Mouse (Mus musculus) neural tube, embryonic 11.5 days (tissue): ENCODE data around the gene Npcd. TPM values are rescaled to one million over a fixed set of nuclear protein-coding genes. Genes with fewer than 3 reads are reported as not detected.
A peak's percentile ranks its signal among the peaks of the same experiment; 100 is the strongest.

Source experiments
- ATAC-seq: fragments of 200-750 bp; cut with Nextera tagmentation; 2 replicates; pipeline ENCODE4 v1.8.0; 2017; ENCODE audit warnings: moderate number of reproducible peaks, mild to moderate bottlenecking, moderate TSS enrichment, moderate library complexity; ENCODE audit not compliant: insufficient read depth, low FRiP score, low TSS enrichment
- DNase-seq: peaks from one replicate; pipeline ENCODE4 v3.0.0-alpha.2; 2015; ENCODE audit warnings: low spot score
- H3K27ac ChIP-seq: fragments of 300-500 bp; sonication (generic); 2 replicates; pipeline ENCODE4 v1.5.1; 2014; ENCODE audit warnings: low read depth, mild to moderate bottlenecking, low read length
- H3K27me3 ChIP-seq: fragments of 300-500 bp; sonication (generic); 2 replicates; pipeline ENCODE4 v1.6.1; 2014; ENCODE audit warnings: mild to moderate bottlenecking, low read length, mixed read lengths; ENCODE audit not compliant: control insufficient read depth, insufficient read depth
- H3K36me3 ChIP-seq: fragments of 300-500 bp; sonication (generic); 2 replicates; pipeline ENCODE4 v1.6.1; 2014; ENCODE audit warnings: mild to moderate bottlenecking, low read length, moderate library complexity, mixed read lengths; ENCODE audit not compliant: control insufficient read depth, insufficient read depth
- H3K4me1 ChIP-seq: fragments of 300-500 bp; sonication (generic); 2 replicates; pipeline ENCODE4 v1.6.1; 2014; ENCODE audit warnings: low read length, mixed read lengths; ENCODE audit not compliant: control insufficient read depth, insufficient read depth
- H3K4me2 ChIP-seq: fragments of 300-500 bp; sonication (generic); 2 replicates; pipeline ENCODE4 v1.6.1; 2014; ENCODE audit warnings: low read depth, mild to moderate bottlenecking, moderate library complexity
- H3K4me3 ChIP-seq: fragments of 300-500 bp; sonication (generic); 2 replicates; pipeline ENCODE4 v1.5.1; 2014; ENCODE audit warnings: low read depth, low read length
- H3K9ac ChIP-seq: fragments of 300-500 bp; sonication (generic); 2 replicates; pipeline ENCODE4 v1.6.1; 2014; ENCODE audit warnings: mild to moderate bottlenecking, low read length
- H3K9me3 ChIP-seq: fragments of 300-500 bp; sonication (generic); 2 replicates; pipeline ENCODE4 v1.6.1; 2016; ENCODE audit warnings: low read length; ENCODE audit not compliant: control insufficient read depth
- WGBS: fragments of 180-500 bp; shearing (Covaris S2); extraction: QIAGEN DNeasy Blood & Tissue Kit; methylation state at CpG from one replicate; pipeline ENCODE4 v1.1.7; 2014; 5-methylcytosine and 5-hydroxymethylcytosine counted together
- polyA plus RNA-seq: library from polyadenylated mRNA; unstranded; fragments of >200 nt; fragmentation: Nextera tagmentation; extraction: Ambion mirVana; gene quantifications from 2 replicates; pipeline ENCODE4 v1.2.1, GENCODE M21; 2014

The Npcd gene
- polyA plus RNA-seq, 1 experiment from 2014 or later = not detected

GRCm38 (mm10) chr15:79792455-79792854 is 41.6 kb downstream of the Npcd start:
- H3K4me2 ChIP-seq = no peak overlapping the region
- no peak; the same call in 1 of the 2 replicates for ATAC-seq
- H3K27me3 ChIP-seq = no peaks in the 10 kb centered on the region
- H3K9ac ChIP-seq = no peak overlapping the region
- H3K36me3 ChIP-seq = no peaks in the 10 kb centered on the region
- no peaks in the 10 kb centered on the region for H3K9me3 ChIP-seq
- peaks cover 4% of the 10 kb centered on the region for H3K4me1 ChIP-seq
- peak; percentile 55 for DNase-seq
- WGBS = 18% methylated on average over 19 of the region's 19 CpGs
- no peak overlapping the region for H3K4me3 ChIP-seq
- H3K27ac ChIP-seq = no peak overlapping the region

- peak; percentile 67 for DNase-seq
- no peak for ATAC-seq
- 1% methylated on average over 12 of the region's 12 CpGs for WGBS
Measured at GRCm38 (mm10) chr15:79791502-79791901, 42.5 kb downstream of the Npcd start.

GRCm38 (mm10) chr15:79790905-79791304 is 43.1 kb downstream of the Npcd start:
- H3K27me3 ChIP-seq = no peaks in the 10 kb centered on the region
- H3K4me2 ChIP-seq = no peak overlapping the region
- no peaks in the 10 kb centered on the region for H3K9me3 ChIP-seq
- WGBS = 83% methylated on average over 6 of the region's 6 CpGs
- H3K27ac ChIP-seq = no peak overlapping the region
- no peak overlapping the region for H3K9ac ChIP-seq
- no peak overlapping the region for H3K4me3 ChIP-seq
- H3K36me3 ChIP-seq = no peaks in the 10 kb centered on the region
- ATAC-seq (no peak), DNase-seq (no peak)
- peaks cover 5% of the 10 kb centered on the region for H3K4me1 ChIP-seq

More at GRCm38 (mm10) chr15:79791502-79791901, 42.5 kb downstream of the Npcd start:
- H3K27me3 ChIP-seq = no peaks in the 10 kb centered on the region
- H3K27ac ChIP-seq = no peak overlapping the region
- no peaks in the 10 kb centered on the region for H3K9me3 ChIP-seq
- no peak overlapping the region for H3K4me3 ChIP-seq
- no peak overlapping the region for H3K9ac ChIP-seq
- H3K4me2 ChIP-seq = no peak overlapping the region
- H3K4me1 ChIP-seq = peaks cover 5% of the 10 kb centered on the region
- no peaks in the 10 kb centered on the region for H3K36me3 ChIP-seq

GRCm38 (mm10) chr15:79790111-79790510 is 43.9 kb downstream of the Npcd start:
- WGBS = 52% methylated on average over 8 of the region's 8 CpGs
- Histone ChIP-seq H3K36me3 (no peaks in the 10 kb centered on the region), H3K9ac (no peak overlapping the region), H3K27ac (no peak overlapping the region), H3K27me3 (no peaks in the 10 kb centered on the region), H3K4me1 (peaks cover 5% of the 10 kb centered on the region), H3K4me3 (no peak overlapping the region), H3K4me2 (no peak overlapping the region), H3K9me3 (no peaks in the 10 kb centered on the region)
- DNase-seq (no peak), ATAC-seq (no peak)

GRCm38 (mm10) chr15:79787815-79788214 is 46.2 kb downstream of the Npcd start:
- no peak for ATAC-seq

GRCm38 (mm10) chr15:79785056-79785455 is 49.0 kb downstream of the Npcd start:
- no peaks in the 10 kb centered on the region for H3K36me3 ChIP-seq

More at GRCm38 (mm10) chr15:79787815-79788214, 46.2 kb downstream of the Npcd start:
- Histone ChIP-seq H3K36me3 (no peaks in the 10 kb centered on the region), H3K4me3 (no peak overlapping the region), H3K4me1 (peaks cover 5% of the 10 kb centered on the region), H3K4me2 (no peak overlapping the region), H3K27me3 (no peaks in the 10 kb centered on the region), H3K9me3 (no peaks in the 10 kb centered on the region), H3K27ac (no peak overlapping the region), H3K9ac (no peak overlapping the region)
- no peak for DNase-seq
- 66% methylated on average over 8 of the region's 8 CpGs for WGBS

GRCm38 (mm10) chr15:79777749-79778148 is 56.3 kb downstream of the Npcd start, which contains the start of gene Dnal4:
Gene Dnal4, minus strand, starts transcription at chr15:79777849.
- no peaks in the 10 kb centered on the region for H3K36me3 ChIP-seq
- H3K4me2 ChIP-seq = no peak within 1 kb of the TSS
- no peak within 1 kb of the TSS for H3K9ac ChIP-seq
- H3K27me3 ChIP-seq = no peaks in the 10 kb centered on the region
- ATAC-seq (no peak), DNase-seq (no peak)
- H3K4me3 ChIP-seq = no peak within 1 kb of the TSS
- H3K27ac ChIP-seq = no peak within 1 kb of the TSS
- H3K9me3 ChIP-seq = no peaks in the 10 kb centered on the region
- peaks cover 12% of the 10 kb centered on the region for H3K4me1 ChIP-seq

More at GRCm38 (mm10) chr15:79785056-79785455, 49.0 kb downstream of the Npcd start:
- Histone ChIP-seq H3K27ac (no peak overlapping the region), H3K4me1 (peaks cover 5% of the 10 kb centered on the region), H3K4me3 (no peak overlapping the region), H3K4me2 (no peak overlapping the region), H3K9ac (no peak overlapping the region), H3K27me3 (no peaks in the 10 kb centered on the region), H3K9me3 (no peaks in the 10 kb centered on the region)
- DNase-seq = no peak
- 79% methylated on average over 1 of the region's 1 CpGs for WGBS
- no peak for ATAC-seq

GRCm38 (mm10) chr15:79775662-79776061 is 58.4 kb downstream of the Npcd start:
- no peaks in the 10 kb centered on the region for H3K36me3 ChIP-seq
- no peak overlapping the region for H3K27ac ChIP-seq
- WGBS = 74% methylated on average over 7 of the region's 7 CpGs
- 0 out of 2 replicates have a peak overlapping the region, but pooled peaks have one; percentile 50 for H3K9ac ChIP-seq
- H3K4me3 ChIP-seq = no peak overlapping the region
- H3K9me3 ChIP-seq = no peaks in the 10 kb centered on the region
- DNase-seq (no peak), ATAC-seq (no peak)
- no peak overlapping the region for H3K4me2 ChIP-seq
- peaks cover 12% of the 10 kb centered on the region for H3K4me1 ChIP-seq
- no peaks in the 10 kb centered on the region for H3K27me3 ChIP-seq

- DNase-seq = peak; percentile 94
- Histone ChIP-seq H3K36me3 (no peaks in the 10 kb centered on the region), H3K4me1 (peaks cover 12% of the 10 kb centered on the region), H3K4me3 (peak overlapping the region; percentile 68), H3K27ac (no peak overlapping the region), H3K9me3 (no peaks in the 10 kb centered on the region), H3K4me2 (peak overlapping the region; percentile 63), H3K27me3 (no peaks in the 10 kb centered on the region), H3K9ac (peak overlapping the region; percentile 70)
- 1% methylated on average over 48 of the region's 50 CpGs for WGBS
- peak; percentile 98 for ATAC-seq
Measured at GRCm38 (mm10) chr15:79774117-79775027, 59.7 kb downstream of the Npcd start.
